Mouse (Mus musculus): Measurements from ENCODE around the gene Srrm3. TPM values are rescaled to one million over a fixed set of nuclear protein-coding genes. Genes with fewer than 3 reads are reported as not detected.

Srrm3 gene
- polyA plus RNA-seq, 1 experiment from 2014 or later: 0.13 TPM

GRCm38 (mm10) chr5:135892589-135893351, 86.1 kb downstream of the Srrm3 start:
- Histone ChIP-seq H3K9ac (peak overlapping the region; percentile 37; the same call in 1 of the 2 replicates), H3K9me3 (no peaks in the 10 kb centered on the region), H3K27ac (replicated peaks) (0 out of 2 replicates have a peak overlapping the region, but pooled peaks have one; percentile 36), H3K4me2 (no peak overlapping the region), H3K27me3 (replicated peaks) (peaks cover 10% of the 10 kb centered on the region), H3K4me1 (peaks cover 20% of the 10 kb centered on the region; the same call in 1 of the 2 replicates), H3K4me3 (no peak overlapping the region), H3K36me3 (no peaks in the 10 kb centered on the region)
- 37% methylated on average over 9 of the region's 9 CpGs for WGBS
- ATAC-seq (ENCODE audit: extremely low read depth, insufficient number of reproducible peaks, low FRiP score, low TSS enrichment): no peak

DNA sequence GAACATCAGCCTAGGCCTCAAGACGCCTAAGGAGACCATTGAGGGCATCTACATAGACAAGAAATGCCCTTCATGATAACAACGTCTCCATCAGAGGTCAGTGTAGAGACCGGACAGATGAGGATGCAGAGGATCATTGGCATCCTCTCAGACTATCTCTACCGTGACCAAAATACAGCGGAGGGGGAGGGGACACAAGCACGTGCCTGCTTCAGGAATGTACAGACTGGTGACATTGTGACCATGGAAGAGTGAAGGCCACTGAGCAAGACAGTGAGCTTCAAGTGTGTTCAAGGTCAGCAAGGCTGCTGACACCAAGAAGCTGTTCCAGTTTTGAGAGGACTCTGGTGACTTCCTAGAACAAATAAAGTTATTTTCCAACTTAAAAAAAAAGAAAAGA, 88.3 kb downstream of the Srrm3 start:
- no peak overlapping the region for H3K4me3 ChIP-seq
- H3K27me3 ChIP-seq (replicated peaks): peaks cover 10% of the 10 kb centered on the region
- H3K4me2 ChIP-seq: no peak overlapping the region
- no peaks in the 10 kb centered on the region for H3K9me3 ChIP-seq
- no peak overlapping the region for H3K9ac ChIP-seq
- ATAC-seq (ENCODE audit: extremely low read depth, insufficient number of reproducible peaks, low FRiP score, low TSS enrichment): no peak
- peaks cover 20% of the 10 kb centered on the region; the same call in 1 of the 2 replicates for H3K4me1 ChIP-seq
- 40% methylated on average over 6 of the region's 6 CpGs for WGBS
- no peaks in the 10 kb centered on the region for H3K36me3 ChIP-seq
- peak overlapping the region; percentile 42; the same call in 1 of the 2 replicates for H3K27ac ChIP-seq (replicated peaks)

DNA sequence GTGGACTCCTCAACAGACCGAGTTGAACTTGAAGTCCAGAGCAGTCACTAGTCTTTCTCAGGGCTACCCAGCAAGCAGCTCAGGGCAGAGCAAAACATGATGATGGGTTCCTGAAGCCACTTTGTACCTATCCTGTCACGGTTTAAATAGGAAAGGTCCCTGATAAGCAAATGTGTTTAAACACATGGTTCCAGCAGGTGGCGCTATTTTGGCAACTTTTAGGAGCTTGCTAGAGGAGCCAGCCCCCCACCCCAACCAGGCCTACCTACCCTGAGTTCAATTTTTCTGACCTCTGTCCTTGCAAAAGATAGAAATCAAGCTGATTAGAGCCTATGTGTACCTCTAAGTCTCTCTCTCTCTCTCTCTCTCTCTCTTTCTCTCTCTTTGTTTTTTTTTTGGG, 91.3 kb downstream of the Srrm3 start:
- Histone ChIP-seq H3K27ac (replicated peaks) (no peak overlapping the region), H3K9me3 (no peaks in the 10 kb centered on the region), H3K9ac (no peak overlapping the region), H3K36me3 (no peaks in the 10 kb centered on the region), H3K4me2 (no peak overlapping the region), H3K4me3 (no peak overlapping the region), H3K4me1 (peaks cover 13% of the 10 kb centered on the region), H3K27me3 (replicated peaks) (no peaks in the 10 kb centered on the region)
- ATAC-seq (ENCODE audit: extremely low read depth, insufficient number of reproducible peaks, low FRiP score, low TSS enrichment): no peak
- WGBS: 10% methylated on average over 3 of the region's 3 CpGs

DNA sequence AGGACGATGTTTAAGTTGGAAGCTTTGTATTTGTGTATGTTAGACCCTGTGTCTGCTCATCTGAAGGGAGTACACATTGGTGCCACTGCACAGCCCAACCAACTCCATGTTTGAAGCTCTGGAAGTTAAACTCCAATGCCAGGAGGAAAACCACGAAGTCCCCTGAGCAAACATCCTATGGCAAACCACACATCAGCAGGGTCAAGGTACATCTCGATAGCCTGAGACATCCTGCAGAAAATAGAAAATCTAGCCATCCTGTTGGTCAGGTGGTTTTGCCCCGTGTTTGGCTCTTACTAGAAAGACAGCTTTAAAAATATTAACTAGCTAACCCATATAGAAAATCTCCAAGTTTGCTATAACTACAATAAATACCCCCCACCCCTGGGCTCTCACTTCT, 92.3 kb downstream of the Srrm3 start:
- Histone ChIP-seq H3K9me3 (no peaks in the 10 kb centered on the region), H3K36me3 (no peaks in the 10 kb centered on the region), H3K4me3 (no peak overlapping the region), H3K4me1 (peaks cover 12% of the 10 kb centered on the region), H3K9ac (no peak overlapping the region), H3K27me3 (replicated peaks) (no peaks in the 10 kb centered on the region), H3K27ac (replicated peaks) (no peak overlapping the region), H3K4me2 (no peak overlapping the region)
- ATAC-seq (ENCODE audit: extremely low read depth, insufficient number of reproducible peaks, low FRiP score, low TSS enrichment): no peak
- WGBS: 72% methylated on average over 4 of the region's 4 CpGs

GRCm38 (mm10) chr5:135899833-135900232, 93.1 kb downstream of the Srrm3 start:
- H3K27me3 ChIP-seq (replicated peaks): no peaks in the 10 kb centered on the region
- peaks cover 15% of the 10 kb centered on the region for H3K4me1 ChIP-seq
- no peak overlapping the region for H3K4me2 ChIP-seq
- peaks cover 4% of the 10 kb centered on the region; the same call in 1 of the 2 replicates for H3K36me3 ChIP-seq
- no peak overlapping the region for H3K4me3 ChIP-seq
- no peak overlapping the region for H3K9ac ChIP-seq
- no peak for ATAC-seq (ENCODE audit: extremely low read depth, insufficient number of reproducible peaks, low FRiP score, low TSS enrichment)
- 46% methylated on average over 4 of the region's 4 CpGs for WGBS
- H3K27ac ChIP-seq (replicated peaks): no peak overlapping the region
- no peaks in the 10 kb centered on the region for H3K9me3 ChIP-seq

GRCm38 (mm10) chr5:135900701-135901100, 94.0 kb downstream of the Srrm3 start:
- 73% methylated on average over 3 of the region's 3 CpGs for WGBS
- no peaks in the 10 kb centered on the region for H3K27me3 ChIP-seq (replicated peaks)
- no peak overlapping the region for H3K4me3 ChIP-seq
- no peak overlapping the region for H3K9ac ChIP-seq
- no peak overlapping the region for H3K4me2 ChIP-seq
- H3K36me3 ChIP-seq: peaks cover 6% of the 10 kb centered on the region; the same call in 1 of the 2 replicates
- H3K4me1 ChIP-seq: peaks cover 20% of the 10 kb centered on the region
- no peak overlapping the region for H3K27ac ChIP-seq (replicated peaks)
- H3K9me3 ChIP-seq: no peaks in the 10 kb centered on the region
- no peak for ATAC-seq (ENCODE audit: extremely low read depth, insufficient number of reproducible peaks, low FRiP score, low TSS enrichment)

DNA sequence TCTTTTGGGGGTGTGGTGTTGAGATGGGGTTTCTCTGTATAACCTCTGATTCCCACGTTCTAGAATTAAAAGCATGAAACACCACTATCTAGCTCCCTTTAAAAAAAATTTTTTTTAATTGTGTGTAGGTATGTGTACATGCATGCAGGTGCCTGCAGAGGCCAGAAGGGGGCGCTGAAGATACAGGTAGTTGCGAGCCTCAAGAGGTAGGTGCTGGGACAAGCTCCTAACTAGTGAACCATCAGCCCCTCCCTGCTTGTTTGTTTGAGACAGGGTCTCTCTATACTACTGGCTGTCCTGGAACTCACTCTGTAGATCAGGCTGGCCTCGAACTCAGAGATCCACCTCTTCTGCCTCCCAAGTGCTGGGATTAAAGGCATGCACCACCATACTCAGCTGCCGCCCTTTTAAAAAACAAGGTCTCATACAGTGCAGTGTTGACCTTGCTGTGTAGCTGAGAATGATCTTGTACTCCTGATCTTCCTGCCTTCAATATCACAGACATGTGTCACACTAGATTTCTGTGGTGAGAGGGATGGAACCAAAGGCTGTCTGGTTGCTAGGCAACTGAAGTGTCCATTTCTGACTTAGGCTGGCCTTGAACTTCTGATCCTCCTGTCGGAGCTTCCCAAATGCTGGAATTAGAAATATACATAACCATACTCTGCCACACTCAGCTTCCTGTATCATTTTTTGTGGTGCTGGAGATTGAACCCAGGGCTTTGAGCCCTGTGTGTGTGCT, 94.8 kb downstream of the Srrm3 start:
- Histone ChIP-seq H3K36me3 (peaks cover 7% of the 10 kb centered on the region; the same call in 1 of the 2 replicates), H3K9ac (no peak overlapping the region), H3K4me2 (no peak overlapping the region), H3K27me3 (replicated peaks) (no peaks in the 10 kb centered on the region), H3K27ac (replicated peaks) (no peak overlapping the region), H3K9me3 (no peaks in the 10 kb centered on the region), H3K4me1 (peaks cover 28% of the 10 kb centered on the region), H3K4me3 (no peak overlapping the region)
- no peak for ATAC-seq (ENCODE audit: extremely low read depth, insufficient number of reproducible peaks, low FRiP score, low TSS enrichment)
- 57% methylated on average over 6 of the region's 6 CpGs for WGBS

DNA sequence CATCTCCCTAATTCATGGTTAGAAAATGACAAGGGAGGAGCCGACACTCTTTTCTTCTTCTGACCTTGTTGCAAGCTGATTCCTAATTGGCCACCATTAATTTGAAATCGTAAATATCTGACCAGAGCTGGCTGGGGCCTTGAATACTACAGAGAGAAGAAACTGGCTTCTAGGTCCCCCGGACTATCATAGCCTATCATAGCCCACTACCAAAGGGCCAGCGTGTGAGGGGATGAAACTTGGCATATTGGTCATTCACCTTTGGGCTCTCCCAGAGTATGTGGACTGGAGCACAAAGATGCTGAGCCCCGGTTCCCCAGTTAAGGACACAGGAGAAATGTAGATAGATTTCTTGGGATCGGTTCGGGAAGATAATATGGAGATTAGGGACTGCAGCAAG, 96.4 kb downstream of the Srrm3 start:
- Histone ChIP-seq H3K36me3 (peaks cover 23% of the 10 kb centered on the region), H3K9me3 (no peaks in the 10 kb centered on the region), H3K4me3 (peak overlapping the region; percentile 49)

DNA sequence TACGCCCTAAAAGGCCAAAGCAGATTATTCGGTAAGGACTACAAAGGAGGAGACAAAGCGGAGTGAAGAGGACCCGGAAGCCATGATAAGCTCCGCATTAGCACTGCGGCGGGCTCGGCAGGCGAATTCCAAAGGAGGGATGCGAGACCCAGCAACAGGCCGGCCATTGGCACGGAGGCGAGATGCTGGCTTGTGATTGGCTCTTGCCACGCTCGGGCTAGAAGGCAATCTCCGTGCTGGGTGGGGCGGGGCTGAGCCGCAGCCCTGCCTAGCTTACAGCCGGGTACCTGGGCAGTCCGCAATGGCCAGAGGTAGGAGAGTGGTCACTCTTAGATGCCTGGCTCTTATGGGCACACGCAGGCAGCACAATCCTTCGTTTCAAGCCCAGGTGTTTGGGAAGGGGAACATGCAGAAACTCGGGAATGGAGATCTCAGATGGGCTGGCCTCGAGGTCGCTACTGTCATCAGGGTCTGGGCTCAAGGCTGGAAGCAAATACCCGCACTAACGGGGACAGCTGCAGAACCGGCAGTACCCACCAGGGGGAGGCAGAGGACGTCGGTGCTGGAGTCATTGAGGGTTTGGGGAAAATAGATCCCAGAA, 97.0 kb downstream of the Srrm3 start:
- peak overlapping the region; percentile 72 for H3K4me2 ChIP-seq
- peaks cover 48% of the 10 kb centered on the region for H3K4me1 ChIP-seq
- peak; percentile 89 for ATAC-seq (ENCODE audit: extremely low read depth, insufficient number of reproducible peaks, low FRiP score, low TSS enrichment)
- peak overlapping the region; percentile 68 for H3K27ac ChIP-seq (replicated peaks)
- peak overlapping the region; percentile 71 for H3K9ac ChIP-seq
- under 1% methylated on average over 30 of the region's 30 CpGs for WGBS
- H3K9me3 ChIP-seq: no peaks in the 10 kb centered on the region
- peaks cover 29% of the 10 kb centered on the region for H3K36me3 ChIP-seq
- no peaks in the 10 kb centered on the region for H3K27me3 ChIP-seq (replicated peaks)
- H3K4me3 ChIP-seq: peak overlapping the region; percentile 49

More for the DNA sequence above, 96.4 kb downstream of the Srrm3 start:
- Histone ChIP-seq H3K4me1 (peaks cover 43% of the 10 kb centered on the region), H3K4me2 (peak overlapping the region; percentile 72), H3K27me3 (replicated peaks) (no peaks in the 10 kb centered on the region), H3K27ac (replicated peaks) (peak overlapping the region; percentile 68), H3K9ac (peak overlapping the region; percentile 71)
- WGBS: 29% methylated on average over 7 of the region's 7 CpGs
- ATAC-seq (ENCODE audit: extremely low read depth, insufficient number of reproducible peaks, low FRiP score, low TSS enrichment): no peak

GRCm38 (mm10) chr5:135904259-135904658, 97.6 kb downstream of the Srrm3 start:
- Histone ChIP-seq H3K4me2 (peak overlapping the region; percentile 72), H3K9ac (peak overlapping the region; percentile 71; the same call in 1 of the 2 replicates), H3K36me3 (peaks cover 35% of the 10 kb centered on the region), H3K27me3 (replicated peaks) (no peaks in the 10 kb centered on the region), H3K4me3 (peak overlapping the region; percentile 49; the same call in 1 of the 2 replicates), H3K4me1 (peaks cover 53% of the 10 kb centered on the region), H3K27ac (replicated peaks) (peak overlapping the region; percentile 68), H3K9me3 (no peaks in the 10 kb centered on the region)
- WGBS: 59% methylated on average over 5 of the region's 5 CpGs
- no peak for ATAC-seq (ENCODE audit: extremely low read depth, insufficient number of reproducible peaks, low FRiP score, low TSS enrichment)

All from heart, embryonic 13.5 days (tissue).